Mouse (Mus musculus) MEL (cell line): ENCODE results near the gene Prkar1b. TPM values are rescaled to one million over a fixed set of nuclear protein-coding genes. Genes with fewer than 3 reads are reported as not detected.

Experiments
- DNase-seq: peaks from one replicate; pipeline ENCODE4 v3.0.0; 2011; ENCODE audit warnings: low read depth, low spot score
- H3K27ac ChIP-seq: 2 replicates; pipeline ENCODE4 v1.5.1; 2012; ENCODE audit warnings: low read depth, mild to moderate bottlenecking, control low read depth, low read length, moderate library complexity; ENCODE audit not compliant: control insufficient read depth
- H3K27me3 ChIP-seq, 2 experiments: fragments of 150-350 bp in 1 of 2; sonication (generic) in 1 of 2; 2 replicates each; pipeline ENCODE4 v1.6.1; 2012; ENCODE audit warnings: low read length in 2 of 2, mild to moderate bottlenecking in 2 of 2, improper control_type of control experiment in 1 of 2, moderate library complexity in 1 of 2; ENCODE audit not compliant: insufficient read depth in 2 of 2, control insufficient read depth in 1 of 2
- H3K36me3 ChIP-seq, 2 experiments: 2 replicates each; pipeline ENCODE4 v1.6.1; 2012 to 2014; ENCODE audit warnings: low read length in 2 of 2, improper control_type of control experiment in 1 of 2, inconsistent platforms in 1 of 2, mild to moderate bottlenecking in 1 of 2; ENCODE audit not compliant: insufficient read depth in 2 of 2, control insufficient read depth in 1 of 2
- H3K4me1 ChIP-seq, 2 experiments: fragments of 150-350 bp in 1 of 2; sonication (generic) in 1 of 2; 2 replicates each; pipeline ENCODE4 v1.6.1; 2012; ENCODE audit warnings: low read length in 2 of 2, improper control_type of control experiment in 1 of 2, mild to moderate bottlenecking in 1 of 2; ENCODE audit not compliant: insufficient read depth in 2 of 2, control insufficient read depth in 1 of 2
- H3K4me3 ChIP-seq, 2 experiments: fragments of 150-350 bp in 1 of 2; sonication (generic) in 1 of 2; 2 replicates each; pipeline ENCODE4 v1.5.1; 2012; ENCODE audit warnings: low read depth in 2 of 2, low read length in 2 of 2, mild to moderate bottlenecking in 2 of 2, moderate library complexity in 2 of 2, control low read depth in 1 of 2, improper control_type of control experiment in 1 of 2; ENCODE audit not compliant: control insufficient read depth in 1 of 2, insufficient read depth in 1 of 2
- H3K79me2 ChIP-seq: 2 replicates; pipeline ENCODE4 v1.6.1; 2012; ENCODE audit warnings: mild to moderate bottlenecking, low read length, moderate library complexity; ENCODE audit not compliant: control insufficient read depth, poor library complexity, insufficient read depth
- H3K9ac ChIP-seq: 2 replicates; pipeline ENCODE4 v1.6.1; 2012; ENCODE audit warnings: low read depth, mild to moderate bottlenecking, control low read depth, low read length, moderate library complexity; ENCODE audit not compliant: control insufficient read depth, poor library complexity, severe bottlenecking
- H3K9me3 ChIP-seq: fragments of 150-350 bp; sonication (generic); replicated peaks from 2 replicates; pipeline ENCODE4 v1.6.1; 2012; ENCODE audit warnings: mild to moderate bottlenecking, low read length, improper control_type of control experiment, moderate library complexity; ENCODE audit not compliant: insufficient read depth
- BHLHE40 ChIP-seq: IDR thresholded peaks from 2 replicates; pipeline ENCODE4 v1.6.1; 2012; ENCODE audit warnings: low read depth, mild to moderate bottlenecking, inconsistent platforms, low read length, improper control_type of control experiment, borderline replicate concordance
- CHD2 ChIP-seq: IDR thresholded peaks from 2 replicates; pipeline ENCODE4 v1.6.1; 2011; ENCODE audit warnings: low read length, improper control_type of control experiment
- ELF1 ChIP-seq: IDR thresholded peaks from 2 replicates; pipeline ENCODE4 v1.6.1; 2014; ENCODE audit warnings: low read depth, mild to moderate bottlenecking, inconsistent platforms, low read length, improper control_type of control experiment, moderate library complexity
- EP300 ChIP-seq, 2 experiments: IDR thresholded peaks; 2 replicates each; pipeline ENCODE4 v1.6.1; 2011; ENCODE audit warnings: improper control_type of control experiment in 2 of 2, low read length in 2 of 2, low read depth in 1 of 2, mild to moderate bottlenecking in 1 of 2
- ETS1 ChIP-seq: IDR thresholded peaks from 2 replicates; pipeline ENCODE4 v1.6.1; 2012; ENCODE audit warnings: low read depth, mild to moderate bottlenecking, inconsistent platforms, low read length, improper control_type of control experiment, moderate library complexity
- GATA1 ChIP-seq: IDR thresholded peaks from 2 replicates; pipeline ENCODE4 v1.6.1; 2011; ENCODE audit warnings: low read depth, low read length, improper control_type of control experiment
- KAT2A ChIP-seq: conservative IDR thresholded peaks from 2 replicates; pipeline ENCODE4 v1.6.1; 2012; ENCODE audit warnings: low read depth, low read length, improper control_type of control experiment, inconsistent platforms
- MAX ChIP-seq: IDR thresholded peaks from 2 replicates; pipeline ENCODE4 v1.6.1; 2011; ENCODE audit warnings: low read length, improper control_type of control experiment
- MAZ ChIP-seq: IDR thresholded peaks from 2 replicates; pipeline ENCODE4 v1.6.1; 2012; ENCODE audit warnings: low read depth, mild to moderate bottlenecking, inconsistent platforms, low read length, improper control_type of control experiment
- MXI1 ChIP-seq: IDR thresholded peaks from 2 replicates; pipeline ENCODE4 v1.6.1; 2011; ENCODE audit warnings: mild to moderate bottlenecking, low read depth, low read length, improper control_type of control experiment
- MYC ChIP-seq: IDR thresholded peaks from 2 replicates; pipeline ENCODE4 v1.6.1; 2011; ENCODE audit warnings: low read depth, mild to moderate bottlenecking, low read length, improper control_type of control experiment, moderate library complexity
- NELFE ChIP-seq: IDR thresholded peaks from 2 replicates; pipeline ENCODE4 v1.6.1; 2011; ENCODE audit warnings: low read depth, low read length, improper control_type of control experiment
- NRF1 ChIP-seq: IDR thresholded peaks from 2 replicates; pipeline ENCODE4 v1.6.1; 2014; ENCODE audit warnings: low read depth, mild to moderate bottlenecking, inconsistent platforms, low read length, improper control_type of control experiment, moderate library complexity; ENCODE audit not compliant: poor library complexity, insufficient read depth, severe bottlenecking
- POLR2A ChIP-seq, 2 experiments: IDR thresholded peaks; 2 replicates each; pipeline ENCODE4 v1.6.1; 2011 to 2012; ENCODE audit warnings: low read length in 2 of 2, mild to moderate bottlenecking in 2 of 2, control low read depth in 1 of 2, improper control_type of control experiment in 1 of 2, low read depth in 1 of 2, moderate library complexity in 1 of 2; ENCODE audit not compliant: control insufficient read depth in 1 of 2, insufficient read depth in 1 of 2, poor library complexity in 1 of 2
- RCOR1 ChIP-seq: IDR thresholded peaks from 2 replicates; pipeline ENCODE4 v1.6.1; 2012; ENCODE audit warnings: low read depth, mild to moderate bottlenecking, inconsistent platforms, low read length, improper control_type of control experiment
- SIN3A ChIP-seq: IDR thresholded peaks from 2 replicates; pipeline ENCODE4 v1.6.1; 2012; ENCODE audit warnings: low read length, improper control_type of control experiment, inconsistent platforms
- TAL1 ChIP-seq: IDR thresholded peaks from 2 replicates; pipeline ENCODE4 v1.6.1; 2012; ENCODE audit warnings: mild to moderate bottlenecking, inconsistent platforms, low read length, moderate library complexity, mixed read lengths
- TCF12 ChIP-seq: IDR thresholded peaks from 2 replicates; pipeline ENCODE4 v1.6.1; 2014; ENCODE audit warnings: low read depth, mild to moderate bottlenecking, inconsistent platforms, low read length, improper control_type of control experiment, moderate library complexity
- UBTF ChIP-seq: IDR thresholded peaks from 2 replicates; pipeline ENCODE4 v1.6.1; 2012; ENCODE audit warnings: low read depth, mild to moderate bottlenecking, inconsistent platforms, low read length, improper control_type of control experiment, moderate library complexity, borderline replicate concordance; ENCODE audit not compliant: insufficient read depth
- USF1 ChIP-seq: IDR thresholded peaks from 2 replicates; pipeline ENCODE4 v1.6.1; 2014; ENCODE audit warnings: low read depth, mild to moderate bottlenecking, inconsistent platforms, low read length, improper control_type of control experiment, moderate library complexity
- USF2 ChIP-seq, 2 experiments: IDR thresholded peaks; 2 replicates each; pipeline ENCODE4 v1.6.1; 2011 to 2012; ENCODE audit warnings: improper control_type of control experiment in 2 of 2, low read length in 2 of 2, borderline replicate concordance in 1 of 2, inconsistent platforms in 1 of 2, low read depth in 1 of 2, mild to moderate bottlenecking in 1 of 2; ENCODE audit not compliant: insufficient read depth in 1 of 2
- ZC3H11A ChIP-seq: IDR thresholded peaks from 2 replicates; pipeline ENCODE4 v1.6.1; 2012; ENCODE audit warnings: low read depth, mild to moderate bottlenecking, inconsistent platforms, low read length, improper control_type of control experiment
- ZKSCAN1 ChIP-seq: IDR thresholded peaks from 2 replicates; pipeline ENCODE4 v1.6.1; 2012; ENCODE audit warnings: low read depth, mild to moderate bottlenecking, inconsistent platforms, low read length, improper control_type of control experiment, moderate library complexity
- ZMIZ1 ChIP-seq: IDR thresholded peaks from 2 replicates; pipeline ENCODE4 v1.6.1; 2012; ENCODE audit warnings: low read depth, mild to moderate bottlenecking, inconsistent platforms, low read length, improper control_type of control experiment, moderate library complexity
- polyA plus RNA-seq, 2 experiments: library from polyadenylated mRNA; stranded (reverse) in 1 of 2; unstranded in 1 of 2; fragments of >175 nt in 1 of 2; fragments of >200 nt in 1 of 2; gene quantifications; 2 replicates each; pipeline versions ENCODE4 v1.2.1 to v1.2.4; 2012; ENCODE audit warnings: low replicate concordance in 2 of 2, low read depth in 1 of 2; ENCODE audit not compliant: insufficient read length in 2 of 2, insufficient read depth in 1 of 2, missing spikeins in 1 of 2
- total RNA-seq: library from RNA; depleted of rRNA; stranded (reverse); fragments of 300-350 nt; gene quantifications from 2 replicates; pipeline ENCODE4 v1.2.3, GENCODE M21; 2012

The Prkar1b gene
- total and polyA plus RNA-seq, 3 experiments: not detected

DNA sequence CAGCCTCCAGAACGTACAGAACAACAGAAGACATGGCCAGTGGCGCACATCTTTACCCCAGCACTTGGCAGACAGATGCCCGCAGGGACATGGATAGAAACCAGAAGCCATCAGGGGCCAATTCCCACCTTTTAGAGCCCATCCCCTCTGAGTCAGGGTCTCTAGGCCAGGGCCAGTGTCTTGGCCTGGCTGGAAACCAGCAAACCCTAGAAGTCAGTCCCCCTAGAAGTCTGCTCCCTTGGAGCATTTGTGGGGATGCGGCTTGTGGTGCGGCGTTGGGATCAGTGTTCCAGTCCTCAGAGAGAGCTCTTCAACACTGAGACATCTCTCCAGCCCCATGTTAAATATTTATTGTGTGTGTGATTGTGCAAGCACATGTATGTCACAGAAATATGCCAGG lies 12.6 kb downstream of the Prkar1b start:
- no peak for DNase-seq
- no peak for TF ChIP-seq CHD2
- TF ChIP-seq RCOR1: no peak
- TF ChIP-seq ZC3H11A: no peak
- TF ChIP-seq BHLHE40: no peak
- no peak for TF ChIP-seq MAX
- no peak for TF ChIP-seq NELFE
- TF ChIP-seq NRF1: no peak
- no peak for TF ChIP-seq ZMIZ1
- no peak for TF ChIP-seq SIN3A
- no peak for TF ChIP-seq ELF1
- no peak for TF ChIP-seq ZKSCAN1
- TF ChIP-seq ETS1: no peak
- no peak for TF ChIP-seq TCF12
- TF ChIP-seq USF2 (IDR thresholded peaks at IDR 0.05; ENCODE audit: borderline replicate concordance in 1 of 2, insufficient read depth in 1 of 2, low read depth in 1 of 2, low read length in 2 of 2): no peak
- no peak for TF ChIP-seq MYC
- no peak for TF ChIP-seq USF1
- no peak for TF ChIP-seq MXI1
- Histone ChIP-seq H3K79me2 (no peaks in the 10 kb centered on the region), H3K27me3 (no peaks in the 10 kb centered on the region; a peak in 1 of 4 replicates), H3K9me3 (no peaks in the 10 kb centered on the region), H3K9ac (no peak overlapping the region), H3K4me1 (no peaks in the 10 kb centered on the region), H3K4me3 (no peak overlapping the region), H3K27ac (no peak overlapping the region), H3K36me3 (no peaks in the 10 kb centered on the region)

DNA sequence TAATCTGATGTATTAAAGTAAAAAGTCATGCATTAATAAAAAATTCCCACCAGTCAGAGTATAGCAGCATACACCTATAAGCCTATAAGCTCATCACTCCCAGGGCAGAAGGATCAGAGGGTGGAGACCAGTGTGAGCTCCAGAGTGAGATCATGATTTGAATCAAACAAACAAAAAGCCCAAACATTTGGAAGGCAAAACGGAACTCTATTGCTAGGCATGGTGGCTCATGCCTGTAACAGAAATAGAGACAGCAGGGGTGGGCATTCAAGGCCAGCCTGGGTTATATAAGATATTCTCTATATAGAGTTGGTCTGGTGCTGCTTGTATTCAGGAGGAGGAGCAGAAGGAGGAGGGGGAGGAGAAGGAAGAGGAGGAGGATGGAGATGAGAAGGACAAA lies 13.5 kb downstream of the Prkar1b start:
- H3K79me2 ChIP-seq: no peaks in the 10 kb centered on the region
- TF ChIP-seq EP300 (IDR thresholded peaks at IDR 0.05; ENCODE audit: low read depth in 1 of 2, low read length in 2 of 2) (no peak), MAZ (no peak), ZC3H11A (no peak), KAT2A (no peak), TAL1 (no peak), TCF12 (no peak), ELF1 (no peak), POLR2A (IDR thresholded peaks at IDR 0.05; ENCODE audit: control insufficient read depth in 1 of 2, insufficient read depth in 1 of 2, low read depth in 1 of 2, low read length in 2 of 2, poor library complexity in 1 of 2) (no peak), MXI1 (no peak), UBTF (no peak), MYC (no peak), GATA1 (no peak)
- TF ChIP-seq, all 39 proteins: peak for 0
- no peak overlapping the region for H3K9ac ChIP-seq
- H3K36me3 ChIP-seq: no peaks in the 10 kb centered on the region
- H3K4me1 ChIP-seq: no peaks in the 10 kb centered on the region
- no peak for DNase-seq
- no peaks in the 10 kb centered on the region; a peak in 1 of 4 replicates for H3K27me3 ChIP-seq
- H3K9me3 ChIP-seq: no peaks in the 10 kb centered on the region
- no peak overlapping the region for H3K27ac ChIP-seq
- no peak overlapping the region for H3K4me3 ChIP-seq
